Mouse (Mus musculus): Measurements from ENCODE around the gene Zdhhc7.

DNA sequence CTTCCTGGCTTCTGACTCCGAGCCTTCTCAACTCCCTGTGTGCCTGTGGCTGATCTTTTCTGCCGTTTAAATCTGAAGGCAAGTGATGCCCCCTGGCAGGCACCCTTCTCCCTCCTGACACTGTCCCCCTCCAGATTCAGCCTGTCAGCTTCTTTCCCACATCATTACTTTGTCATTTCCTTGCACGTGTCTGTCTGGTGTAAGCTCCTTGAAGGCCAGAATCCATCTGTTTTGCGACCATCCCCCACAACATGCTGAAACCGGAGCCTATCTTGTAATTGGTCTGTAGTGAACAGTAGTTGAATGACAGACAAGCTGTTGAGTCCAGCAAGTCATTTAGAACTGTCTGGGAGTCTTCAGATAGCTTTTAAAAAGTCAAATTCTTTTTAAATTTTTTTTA, 55.8 kb downstream of the Zdhhc7 start:
- TF ChIP-seq CTCF (IDR thresholded peaks at IDR 0.05; ENCODE audit: low read depth) (no peak), EP300 (IDR thresholded peaks at IDR 0.05; ENCODE audit: low read depth) (no peak)

Data from heart, postnatal 0 days (tissue).